Mouse (Mus musculus) midbrain, embryonic 16.5 days (tissue): ENCODE results near the gene Letm1. TPM values are rescaled to one million over a fixed set of nuclear protein-coding genes. Genes with fewer than 3 reads are reported as not detected.

ENCODE experiments used
- ATAC-seq: fragments of 200-750 bp; cut with Nextera tagmentation; 2 replicates; pipeline ENCODE4 v1.8.0; 2017; ENCODE audit warnings: moderate TSS enrichment
- H3K27ac ChIP-seq: fragments of 300-500 bp; sonication (generic); 2 replicates; pipeline ENCODE4 v1.5.1; 2014; ENCODE audit warnings: mild to moderate bottlenecking, low read length, mixed read lengths
- H3K27me3 ChIP-seq: fragments of 300-500 bp; sonication (generic); 2 replicates; pipeline ENCODE4 v1.6.1; 2014; ENCODE audit warnings: low read depth, low read length, mixed read lengths; ENCODE audit not compliant: control insufficient read depth, insufficient read depth
- H3K36me3 ChIP-seq: fragments of 300-500 bp; sonication (generic); 2 replicates; pipeline ENCODE4 v1.6.1; 2014; ENCODE audit warnings: mild to moderate bottlenecking, low read length, moderate library complexity, mixed read lengths; ENCODE audit not compliant: control insufficient read depth, insufficient read depth
- H3K4me1 ChIP-seq: fragments of 300-500 bp; sonication (generic); 2 replicates; pipeline ENCODE4 v1.6.1; 2014; ENCODE audit warnings: mild to moderate bottlenecking, low read length, mixed read lengths; ENCODE audit not compliant: control insufficient read depth, insufficient read depth
- H3K4me2 ChIP-seq: fragments of 300-500 bp; sonication (generic); 2 replicates; pipeline ENCODE4 v1.6.1; 2014; ENCODE audit warnings: mild to moderate bottlenecking, low read length, mixed read lengths
- H3K4me3 ChIP-seq: fragments of 300-500 bp; sonication (generic); 2 replicates; pipeline ENCODE4 v1.5.1; 2014; ENCODE audit warnings: low read depth, mild to moderate bottlenecking, low read length, moderate library complexity, mixed read lengths
- H3K9ac ChIP-seq: fragments of 300-500 bp; sonication (generic); 2 replicates; pipeline ENCODE4 v1.6.1; 2014; ENCODE audit warnings: low read depth, low read length, mixed read lengths
- H3K9me3 ChIP-seq: fragments of 300-500 bp; sonication (generic); replicated peaks from 2 replicates; pipeline ENCODE4 v1.6.1; 2014; ENCODE audit warnings: mild to moderate bottlenecking, low read length, mixed read lengths; ENCODE audit not compliant: control insufficient read depth, poor library complexity, severe bottlenecking
- WGBS: fragments of 180-500 bp; shearing (Covaris S2); extraction: QIAGEN DNeasy Blood & Tissue Kit; methylation state at CpG from one replicate; pipeline ENCODE4 v1.1.7; 2014; 5-methylcytosine and 5-hydroxymethylcytosine counted together
- polyA plus RNA-seq: library from polyadenylated mRNA; unstranded; fragments of >200 nt; fragmentation: Nextera tagmentation; extraction: Ambion mirVana; gene quantifications from 2 replicates; pipeline ENCODE4 v1.2.1, GENCODE M21; 2015

Gene Letm1
- polyA plus RNA-seq, 1 experiment from 2014 or later, result 69.1 TPM

DNA sequence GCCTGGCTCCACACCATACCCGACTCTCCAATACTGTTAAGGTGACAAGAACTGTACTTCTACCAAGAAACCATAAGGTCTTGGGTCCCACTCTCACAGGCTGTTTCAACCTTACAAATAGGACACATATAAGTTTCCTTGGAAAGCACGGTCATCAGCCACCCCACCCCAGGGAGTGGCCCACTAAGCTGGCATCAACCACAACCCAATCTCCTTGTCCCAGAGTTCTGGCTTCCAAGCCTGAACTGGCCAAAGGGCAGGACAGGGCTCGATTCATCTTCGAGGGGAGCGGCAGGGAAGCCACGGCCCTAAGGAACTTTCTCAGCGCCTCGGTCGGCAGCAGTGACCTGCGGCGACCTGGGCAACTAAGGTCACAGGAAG lies 663 bp downstream of the Letm1 start:
- Histone ChIP-seq H3K9ac (peak overlapping the region; percentile 92), H3K4me1 (peaks cover 18% of the 10 kb centered on the region), H3K27me3 (no peaks in the 10 kb centered on the region), H3K36me3 (peaks cover 4% of the 10 kb centered on the region), H3K4me2 (peak overlapping the region; percentile 94), H3K9me3 (no peaks in the 10 kb centered on the region), H3K27ac (peak overlapping the region; percentile 88), H3K4me3 (peak overlapping the region; percentile 87)
- ATAC-seq, result no peak; the same call in 1 of the 2 replicates
- 5% methylated on average over 11 of the region's 11 CpGs for WGBS

GRCm38 (mm10) chr5:33777195-33777594 lies 5.4 kb downstream of the Letm1 start:
- H3K4me2 ChIP-seq, result no peak overlapping the region
- H3K9ac ChIP-seq, result no peak overlapping the region
- no peak for ATAC-seq
- no peak overlapping the region for H3K4me3 ChIP-seq
- no peak overlapping the region for H3K27ac ChIP-seq
- no peaks in the 10 kb centered on the region for H3K27me3 ChIP-seq
- H3K36me3 ChIP-seq, result peaks cover 4% of the 10 kb centered on the region
- peaks cover 15% of the 10 kb centered on the region for H3K4me1 ChIP-seq
- H3K9me3 ChIP-seq, result no peaks in the 10 kb centered on the region

DNA sequence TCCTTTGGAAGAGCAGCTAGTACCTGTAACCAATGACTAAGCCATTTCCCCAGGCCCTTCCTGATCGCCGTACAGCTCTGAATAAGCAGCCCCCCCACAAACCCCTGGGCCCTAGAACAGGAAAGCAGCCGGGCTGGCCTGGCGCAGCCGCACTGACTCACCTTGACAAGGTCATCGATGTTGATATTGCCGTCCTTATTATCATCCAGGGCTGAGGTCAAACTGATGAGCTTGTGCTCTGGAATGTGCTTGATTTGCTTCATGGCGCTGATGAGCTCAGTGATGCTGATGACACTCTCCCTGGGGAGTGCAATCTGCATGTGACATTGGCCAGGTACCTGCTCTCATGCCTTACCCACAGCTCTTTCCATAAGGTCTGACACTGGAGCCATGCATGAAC lies 39.1 kb downstream of the Letm1 start:
- 95% methylated on average over 8 of the region's 8 CpGs for WGBS
- peaks cover 45% of the 10 kb centered on the region for H3K36me3 ChIP-seq
- no peak for ATAC-seq

DNA sequence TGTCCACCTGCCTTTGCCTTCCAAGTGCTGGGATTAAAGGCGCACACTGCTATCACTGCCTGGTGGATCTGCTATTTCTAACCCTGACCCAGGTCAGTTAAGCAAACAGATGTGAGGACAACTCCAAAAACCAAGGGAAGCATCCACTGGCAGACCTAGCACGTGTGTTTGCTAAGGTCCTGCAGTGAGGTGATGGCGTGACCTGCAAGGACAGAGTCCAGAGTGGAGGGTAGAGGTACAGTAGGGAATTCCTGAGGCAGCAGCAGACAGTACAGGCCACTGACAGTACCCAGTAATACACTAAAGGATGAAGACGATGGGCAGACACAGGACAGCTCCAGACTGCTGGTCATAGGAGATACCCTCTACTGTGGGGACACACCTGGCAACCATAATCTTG lies 42.1 kb downstream of the Letm1 start:
- Histone ChIP-seq H3K27me3 (no peaks in the 10 kb centered on the region), H3K9me3 (no peaks in the 10 kb centered on the region), H3K36me3 (peaks cover 32% of the 10 kb centered on the region), H3K9ac (no peak overlapping the region), H3K4me3 (no peak overlapping the region), H3K4me2 (no peak overlapping the region), H3K4me1 (no peaks in the 10 kb centered on the region), H3K27ac (no peak overlapping the region)
- WGBS, result 91% methylated on average over 4 of the region's 4 CpGs
- ATAC-seq, result no peak

More for the DNA sequence above, 39.1 kb downstream of the Letm1 start:
- Histone ChIP-seq H3K27me3 (no peaks in the 10 kb centered on the region), H3K27ac (no peak overlapping the region), H3K9me3 (no peaks in the 10 kb centered on the region), H3K4me2 (no peak overlapping the region), H3K4me3 (no peak overlapping the region), H3K4me1 (no peaks in the 10 kb centered on the region), H3K9ac (no peak overlapping the region)

GRCm38 (mm10) chr5:33738341-33738740 lies 44.3 kb downstream of the Letm1 start:
- Histone ChIP-seq H3K9me3 (no peaks in the 10 kb centered on the region), H3K36me3 (peaks cover 18% of the 10 kb centered on the region), H3K27me3 (no peaks in the 10 kb centered on the region), H3K4me3 (no peak overlapping the region), H3K9ac (no peak overlapping the region), H3K4me1 (no peaks in the 10 kb centered on the region), H3K4me2 (no peak overlapping the region), H3K27ac (no peak overlapping the region)
- no peak for ATAC-seq

- peaks cover 14% of the 10 kb centered on the region for H3K36me3 ChIP-seq
- no peaks in the 10 kb centered on the region for H3K9me3 ChIP-seq
- peak; percentile 33; the same call in 1 of the 2 replicates for ATAC-seq
- no peak overlapping the region for H3K9ac ChIP-seq
- H3K4me1 ChIP-seq, result no peaks in the 10 kb centered on the region
- H3K4me2 ChIP-seq, result no peak overlapping the region
- no peak overlapping the region for H3K27ac ChIP-seq
- WGBS, result 19% methylated on average over 7 of the region's 7 CpGs
- no peak overlapping the region for H3K4me3 ChIP-seq
- no peaks in the 10 kb centered on the region for H3K27me3 ChIP-seq
These were observed 44.7 kb downstream of the Letm1 start for GRCm38 (mm10) chr5:33737903-33738321.

DNA sequence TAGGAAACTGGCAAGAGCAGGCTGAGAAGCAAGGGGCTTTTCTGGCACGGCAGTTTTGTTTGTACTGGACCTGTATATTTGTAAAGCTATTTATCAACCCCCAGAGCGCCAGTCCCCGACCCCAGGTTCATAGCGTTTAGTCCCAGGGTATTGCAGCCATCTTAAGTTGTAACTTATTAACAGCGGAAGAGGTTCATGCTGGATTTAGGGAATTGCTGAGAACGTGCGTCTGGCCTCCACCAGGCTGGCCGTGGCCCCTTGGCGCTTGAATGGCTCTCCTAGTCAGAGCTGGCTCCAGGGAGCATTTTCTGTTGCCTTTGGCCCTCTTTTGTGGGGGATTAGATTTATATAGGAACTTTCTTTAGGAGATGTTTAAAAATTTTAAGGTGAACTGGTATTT lies 46.4 kb downstream of the Letm1 start:
- no peak overlapping the region for H3K27ac ChIP-seq
- H3K4me2 ChIP-seq, result no peak overlapping the region
- 0 out of 2 replicates have a peak, but pooled peaks cover 3% of the 10 kb centered on the region for H3K36me3 ChIP-seq
- WGBS, result 75% methylated on average over 9 of the region's 9 CpGs
- no peak for ATAC-seq
- H3K4me1 ChIP-seq, result no peaks in the 10 kb centered on the region
- no peaks in the 10 kb centered on the region for H3K9me3 ChIP-seq
- no peaks in the 10 kb centered on the region for H3K27me3 ChIP-seq
- no peak overlapping the region for H3K4me3 ChIP-seq
- H3K9ac ChIP-seq, result no peak overlapping the region

DNA sequence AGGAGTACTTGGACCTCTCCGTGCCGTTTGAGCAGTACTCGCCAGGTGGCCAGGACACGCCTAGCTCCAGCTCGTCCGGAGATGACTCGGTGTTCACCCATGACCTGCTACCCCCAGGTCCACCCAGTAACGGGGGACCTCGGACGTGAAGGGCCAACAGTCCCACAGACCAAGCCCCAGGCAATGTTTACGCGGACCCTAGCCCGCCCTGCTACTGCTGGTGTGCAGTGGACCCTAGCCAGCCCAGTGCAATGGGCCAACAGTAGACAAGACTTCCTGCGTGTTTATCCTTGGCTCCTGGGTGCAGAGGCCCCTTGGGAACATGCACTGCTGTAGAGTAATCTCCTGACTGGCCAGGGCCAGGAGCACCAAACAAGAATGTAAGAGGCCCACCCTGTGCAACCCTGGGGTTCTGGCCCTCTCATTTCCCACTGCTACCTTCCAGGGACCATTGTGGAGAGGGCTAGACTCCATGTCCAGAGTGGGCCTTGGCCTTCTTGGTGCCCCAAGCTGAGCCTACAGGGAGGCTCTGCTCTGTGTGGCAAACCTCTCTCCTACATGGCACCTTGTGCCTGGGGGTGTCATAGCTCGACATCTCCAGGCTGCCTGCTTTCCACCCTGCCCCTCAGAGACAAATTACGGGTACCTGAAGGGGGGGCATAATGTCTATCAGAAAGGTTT lies 47.1 kb downstream of the Letm1 start:
- no peak for ATAC-seq
- Histone ChIP-seq H3K4me3 (no peak overlapping the region), H3K4me1 (no peaks in the 10 kb centered on the region), H3K36me3 (0 out of 2 replicates have a peak, but pooled peaks cover 3% of the 10 kb centered on the region), H3K27me3 (no peaks in the 10 kb centered on the region), H3K9me3 (no peaks in the 10 kb centered on the region), H3K9ac (no peak overlapping the region), H3K4me2 (no peak overlapping the region), H3K27ac (no peak overlapping the region)
- 85% methylated on average over 16 of the region's 16 CpGs for WGBS

- H3K4me3 ChIP-seq, result no peak overlapping the region
- H3K36me3 ChIP-seq, result no peaks in the 10 kb centered on the region
- no peak overlapping the region for H3K9ac ChIP-seq
- H3K4me2 ChIP-seq, result no peak overlapping the region
- no peaks in the 10 kb centered on the region for H3K27me3 ChIP-seq
- 93% methylated on average over 12 of the region's 12 CpGs for WGBS
- no peak overlapping the region for H3K27ac ChIP-seq
- ATAC-seq, result no peak
- H3K9me3 ChIP-seq, result no peaks in the 10 kb centered on the region
- no peaks in the 10 kb centered on the region for H3K4me1 ChIP-seq
These were observed 48.8 kb downstream of the Letm1 start for GRCm38 (mm10) chr5:33733837-33734236.
